Mouse (Mus musculus): Measurements from ENCODE around the gene Sav1.
A peak's percentile ranks its signal among the peaks of the same experiment; 100 is the strongest.

Sav1 gene

DNA sequence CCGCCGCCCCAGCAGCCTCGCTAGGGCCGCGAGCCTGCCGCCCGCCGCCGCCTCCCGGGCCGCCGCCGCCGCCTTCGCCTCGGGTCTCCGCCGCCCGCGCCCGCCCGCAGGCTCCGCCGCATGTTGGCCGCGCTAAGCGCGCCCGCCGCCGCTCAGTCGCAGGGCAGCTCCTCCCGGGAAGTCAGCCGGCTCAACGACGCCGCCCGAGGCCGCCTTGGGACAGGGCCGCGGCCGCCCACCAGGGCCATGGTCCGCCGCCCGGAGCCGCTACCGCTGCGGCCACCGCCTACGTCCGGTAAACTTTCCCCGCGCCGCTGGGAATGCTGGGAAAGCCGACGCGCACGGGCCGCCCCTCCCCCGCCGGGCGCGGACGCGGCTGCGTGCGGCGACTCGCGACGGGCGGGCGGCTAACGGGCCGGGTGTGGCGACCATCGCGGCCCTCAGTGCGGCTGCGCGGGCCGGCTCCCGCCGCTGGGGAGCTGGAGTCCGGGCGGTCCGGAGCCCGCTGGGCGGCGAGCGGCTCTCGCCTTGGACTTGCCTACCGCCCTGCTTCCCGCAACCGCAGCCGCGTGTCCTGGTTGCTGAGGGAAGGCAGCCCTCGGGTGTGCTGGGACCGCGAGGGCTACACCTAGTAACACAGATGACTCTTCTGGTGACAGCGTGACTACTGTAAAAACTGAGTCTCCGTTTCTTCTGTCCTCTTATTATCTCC lies at the start of gene Sav1:
Gene Sav1, minus strand, starts transcription at position 217 of the 712 bp plus-strand sequence.
- peak; percentile 50 to 61 for DNase-seq

DNA sequence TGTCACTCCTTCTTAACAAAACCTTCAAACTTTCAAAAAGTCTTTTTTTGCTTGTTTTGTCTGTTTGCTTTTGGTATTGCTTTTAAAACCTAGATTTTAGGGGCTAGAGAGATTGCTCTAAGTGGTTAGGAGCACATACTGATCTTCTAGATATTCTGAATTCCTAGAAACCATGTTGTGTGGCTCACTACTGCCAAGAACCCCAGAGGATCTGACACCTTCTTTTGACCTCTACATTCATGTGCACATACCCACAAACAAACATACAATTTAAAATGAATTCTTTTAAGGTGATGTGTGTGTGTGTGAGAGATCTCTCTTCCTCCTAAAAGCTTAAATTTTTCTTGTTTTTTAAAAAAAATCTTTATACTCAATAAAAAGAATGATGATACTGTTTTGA lies 39.4 kb upstream of the Sav1 start:
- DNase-seq: no peak

DNA sequence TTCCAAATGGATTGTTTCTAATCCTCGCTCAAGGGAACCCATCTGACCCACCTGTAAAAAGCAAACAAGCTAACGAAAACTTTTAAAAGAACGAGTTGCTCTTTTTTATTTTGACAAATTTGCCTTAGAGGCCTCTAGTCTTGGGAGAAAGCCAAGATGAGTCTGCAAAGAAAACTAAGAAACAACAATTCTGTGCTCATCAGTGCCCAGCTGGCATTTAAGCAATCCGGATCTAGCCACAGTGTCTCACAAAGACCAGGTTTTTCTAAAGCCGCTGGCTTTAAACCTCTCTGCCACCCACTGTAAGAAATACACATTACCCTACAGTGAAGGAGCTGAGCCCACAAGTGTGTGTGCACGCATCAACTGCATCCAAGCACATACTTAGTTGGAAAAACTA lies 38.6 kb upstream of the Sav1 start:
- DNase-seq: no peak

DNA sequence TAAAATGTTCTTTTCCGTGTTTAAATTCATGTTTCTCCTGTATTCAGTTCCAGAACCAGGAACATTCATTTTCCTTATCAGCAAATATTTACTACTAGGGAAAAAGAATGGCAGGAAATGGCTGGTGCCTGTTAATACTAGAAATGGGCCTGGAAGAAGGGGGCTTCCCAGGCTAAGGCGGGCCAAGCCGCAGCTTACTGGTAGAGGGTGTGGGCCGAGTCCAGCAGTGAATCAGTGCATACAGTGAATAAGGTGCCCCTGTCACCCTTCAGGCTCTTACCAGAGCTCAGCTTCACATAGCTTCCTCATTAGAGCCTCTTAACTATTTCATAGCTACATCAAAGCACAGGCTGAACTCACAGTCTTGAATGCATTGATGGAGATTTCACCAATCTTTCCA lies 36.8 kb upstream of the Sav1 start:
- no peak for DNase-seq

DNA sequence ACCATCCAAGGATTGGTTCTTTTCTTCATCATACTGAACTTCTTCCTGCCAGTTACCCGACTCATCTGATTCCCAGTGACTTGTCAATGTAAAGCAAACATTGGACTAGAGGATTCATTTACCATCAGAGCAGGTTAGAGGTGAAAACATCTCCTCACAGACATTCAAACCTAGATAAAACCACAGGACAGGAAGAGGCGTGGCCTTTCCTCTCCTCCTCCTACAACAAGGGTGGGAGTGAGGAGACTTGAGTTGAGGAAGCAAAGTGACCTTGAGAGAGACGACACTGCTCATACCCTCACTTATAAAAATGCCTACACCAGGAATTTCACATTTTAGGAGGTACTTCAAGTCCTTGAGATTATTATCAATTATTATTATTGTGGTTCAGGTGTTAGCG lies 31.4 kb upstream of the Sav1 start:
- DNase-seq: peak in 1 of 2 experiments; percentile 23

DNA sequence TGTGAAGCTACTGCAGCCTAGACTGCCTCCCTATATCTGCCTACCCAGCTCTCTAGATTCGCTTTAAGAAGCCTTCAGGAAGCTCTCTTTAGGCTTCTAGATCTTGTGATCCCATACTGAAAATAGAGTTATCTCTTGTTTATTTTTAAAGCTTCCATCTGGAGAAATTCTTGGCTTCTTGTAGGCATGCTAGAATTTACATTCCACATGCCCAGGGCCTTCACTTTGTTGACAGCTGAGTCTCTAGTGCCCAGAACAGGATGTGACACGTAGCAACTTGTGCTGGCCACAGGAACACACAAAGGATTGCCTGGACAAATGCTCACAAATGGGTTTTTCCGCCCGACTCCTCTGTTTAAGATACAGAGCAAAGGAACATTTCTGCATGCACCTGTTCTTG lies 29.1 kb upstream of the Sav1 start:
- no peak for DNase-seq

DNA sequence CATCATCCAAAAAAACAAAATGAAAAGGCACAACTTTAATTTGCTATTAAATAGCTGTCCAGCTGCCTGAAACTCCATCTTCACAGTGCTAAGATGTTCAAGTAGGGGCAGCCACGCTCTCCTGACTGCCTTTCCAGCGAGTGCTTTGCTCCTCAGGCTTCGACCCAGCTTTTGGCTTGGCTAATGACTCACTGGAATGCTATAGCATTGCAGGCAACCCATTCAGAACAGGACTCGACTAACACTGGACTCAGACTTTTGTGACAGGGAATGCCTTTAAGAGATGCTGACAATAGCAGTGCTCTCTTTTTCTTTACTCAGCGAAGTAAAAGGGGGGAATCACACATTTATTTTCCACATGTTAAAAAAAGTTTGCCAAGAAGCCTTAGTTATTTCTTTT lies 24.9 kb upstream of the Sav1 start:
- no peak for DNase-seq

DNA sequence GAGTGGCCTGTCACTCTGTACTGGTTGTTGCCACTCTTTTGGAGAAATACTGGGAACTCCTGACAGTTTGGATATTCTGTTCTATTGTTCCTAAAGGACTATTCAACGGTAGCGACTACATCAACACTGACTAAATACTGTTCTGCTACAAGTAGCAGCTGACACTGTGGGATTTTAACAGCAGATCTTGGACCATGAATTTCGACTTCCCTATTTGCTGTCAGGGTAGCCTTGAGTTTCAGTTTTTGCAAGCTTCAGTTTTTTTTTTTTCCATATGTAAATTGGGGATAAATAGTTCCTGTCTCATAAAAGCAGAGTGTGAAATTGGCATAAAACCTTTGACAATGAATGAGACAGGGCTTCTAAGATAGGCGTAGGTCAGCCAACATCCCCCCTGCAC lies 23.6 kb upstream of the Sav1 start:
- DNase-seq: no peak

DNA sequence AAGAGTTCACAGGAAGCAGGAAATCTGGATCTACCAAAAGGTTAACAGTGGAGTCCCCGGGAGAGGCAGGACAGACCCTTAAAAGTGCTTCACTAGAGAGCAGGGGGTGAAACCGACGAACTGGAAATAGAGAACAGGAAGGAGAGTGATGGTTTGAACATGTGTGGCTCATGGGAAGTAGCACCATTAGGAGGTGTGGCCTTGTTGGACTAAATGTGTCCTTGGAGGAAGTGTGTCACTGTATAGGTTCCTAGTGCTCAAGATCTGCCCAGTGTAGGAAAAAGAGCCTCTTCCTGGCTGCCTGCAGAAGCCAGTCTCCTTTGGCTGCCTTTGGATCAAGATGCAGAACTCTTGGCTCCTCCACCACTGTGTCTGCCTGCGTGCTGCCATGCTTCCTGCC lies 18.3 kb upstream of the Sav1 start:
- no peak for DNase-seq

DNA sequence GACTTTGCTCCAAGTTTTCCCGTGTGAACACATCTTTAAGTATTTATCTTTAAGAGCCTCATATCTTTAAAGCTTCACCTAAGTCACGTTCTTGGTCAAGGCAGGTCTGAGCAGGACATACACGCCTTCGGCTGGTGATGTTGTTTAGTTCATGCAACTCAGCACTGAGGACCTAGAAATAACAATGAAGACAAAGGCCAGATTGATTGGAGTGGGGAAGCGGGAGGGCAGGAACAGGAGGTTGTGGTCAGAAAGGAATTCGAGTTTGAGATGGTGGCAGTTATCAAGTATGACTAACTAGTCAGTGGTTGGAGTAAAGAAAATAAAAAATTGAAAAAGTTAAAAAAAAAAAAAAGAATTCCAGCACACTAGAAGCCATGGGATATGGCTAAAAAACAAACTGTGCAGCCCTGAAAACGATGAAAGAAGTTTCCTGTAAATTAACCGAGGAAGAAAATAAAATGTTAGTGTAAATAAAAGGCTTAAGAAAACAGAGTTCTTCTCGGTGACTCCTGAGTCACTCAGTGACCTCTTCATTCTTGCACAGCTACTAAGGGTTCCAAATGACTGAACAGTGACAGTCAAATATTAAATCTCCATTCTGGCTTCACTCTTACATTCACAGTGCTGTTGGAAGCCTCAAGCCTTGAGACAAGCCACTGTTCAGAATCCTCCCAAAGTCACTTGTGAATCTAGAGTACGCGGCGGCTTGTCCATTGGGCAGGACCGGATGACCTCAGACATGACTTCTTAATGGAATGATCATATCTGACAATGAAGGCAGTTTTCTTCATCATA lies 11.6 kb upstream of the Sav1 start:
- DNase-seq: no peak

DNA sequence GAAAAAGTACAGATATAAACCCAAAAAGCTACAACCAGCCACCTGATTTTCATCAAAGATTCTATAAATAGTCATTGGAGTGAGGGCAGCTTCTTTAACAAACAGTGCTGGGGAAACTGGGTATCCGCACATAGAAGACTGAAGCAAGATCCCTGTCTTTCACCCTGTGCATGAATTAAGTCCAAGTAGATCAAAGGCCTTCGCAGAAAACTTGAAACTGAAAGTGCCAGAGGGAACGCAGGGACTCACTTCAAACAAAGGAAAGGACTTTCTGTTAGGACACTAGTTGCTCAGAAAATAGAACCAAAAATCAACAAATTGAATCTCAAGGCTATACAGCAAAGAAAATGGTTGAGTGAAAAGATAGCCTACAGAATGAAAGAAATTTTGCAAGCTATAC lies 8.6 kb upstream of the Sav1 start:
- no peak for DNase-seq

DNA sequence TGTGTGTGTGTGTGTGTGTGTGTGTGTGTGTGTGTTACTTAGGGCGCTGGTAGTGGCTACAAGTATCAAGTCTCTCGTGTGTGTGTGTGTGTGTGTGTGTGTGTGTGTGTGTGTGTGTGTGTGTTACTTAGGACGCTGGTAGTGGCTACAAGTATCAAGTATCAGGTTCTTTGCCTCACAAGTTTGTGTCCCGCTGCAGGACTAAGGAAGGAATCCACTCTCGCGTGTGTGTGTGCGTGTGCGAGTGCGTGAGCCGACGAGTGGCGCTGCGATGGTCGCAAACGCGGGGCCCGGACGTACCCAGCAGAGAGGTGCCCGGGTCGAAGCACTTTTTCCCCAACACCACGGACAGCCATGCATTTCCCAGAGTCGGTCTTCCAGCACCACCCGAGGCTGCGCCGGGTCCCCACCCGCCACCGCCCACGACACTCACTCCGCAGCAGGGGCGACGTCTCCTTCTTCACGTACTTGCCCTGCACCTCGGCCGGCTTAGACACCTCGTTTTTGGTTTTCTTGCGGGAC lies 500 bp downstream of the Sav1 start:
- peak; percentile 11 to 22 for DNase-seq

DNA sequence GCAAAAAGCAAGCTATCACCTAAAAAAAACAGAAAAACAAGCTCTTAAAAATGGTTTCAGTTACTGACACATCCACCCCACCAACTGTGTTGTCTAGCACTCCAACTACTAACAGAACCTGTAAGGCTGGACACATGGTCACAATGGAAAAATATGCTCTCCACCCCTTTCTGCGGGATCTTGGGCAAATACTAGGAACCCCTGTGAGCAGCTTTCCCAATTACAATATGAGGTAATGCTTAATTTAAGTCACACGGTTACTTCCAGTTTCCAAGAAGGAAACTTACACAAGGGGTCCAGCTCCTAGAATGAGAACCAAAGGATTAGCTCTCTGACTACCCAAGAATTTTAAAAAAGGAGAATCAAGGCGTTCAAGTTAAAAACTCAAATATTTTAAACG lies 1.3 kb downstream of the Sav1 start:
- no peak for DNase-seq

DNA sequence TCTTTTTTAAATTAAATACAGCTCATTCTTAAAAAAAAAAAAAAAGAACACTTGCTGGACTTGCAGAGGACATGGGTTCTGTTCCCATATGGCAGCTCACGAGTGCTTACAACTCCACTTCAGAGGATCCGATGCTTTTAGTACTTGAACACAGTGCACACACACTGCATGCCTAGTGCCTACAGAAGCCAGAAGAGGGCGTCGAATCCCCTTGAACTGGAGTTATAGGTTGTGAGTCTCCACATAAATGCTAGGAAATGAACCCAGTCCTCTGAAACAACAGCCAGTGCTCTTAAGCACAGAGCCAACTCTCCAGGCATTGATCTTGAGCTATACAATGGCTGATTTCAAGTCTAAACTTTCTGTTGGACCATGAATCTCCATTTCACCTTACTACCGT lies 3.9 kb downstream of the Sav1 start:
- DNase-seq: no peak

DNA sequence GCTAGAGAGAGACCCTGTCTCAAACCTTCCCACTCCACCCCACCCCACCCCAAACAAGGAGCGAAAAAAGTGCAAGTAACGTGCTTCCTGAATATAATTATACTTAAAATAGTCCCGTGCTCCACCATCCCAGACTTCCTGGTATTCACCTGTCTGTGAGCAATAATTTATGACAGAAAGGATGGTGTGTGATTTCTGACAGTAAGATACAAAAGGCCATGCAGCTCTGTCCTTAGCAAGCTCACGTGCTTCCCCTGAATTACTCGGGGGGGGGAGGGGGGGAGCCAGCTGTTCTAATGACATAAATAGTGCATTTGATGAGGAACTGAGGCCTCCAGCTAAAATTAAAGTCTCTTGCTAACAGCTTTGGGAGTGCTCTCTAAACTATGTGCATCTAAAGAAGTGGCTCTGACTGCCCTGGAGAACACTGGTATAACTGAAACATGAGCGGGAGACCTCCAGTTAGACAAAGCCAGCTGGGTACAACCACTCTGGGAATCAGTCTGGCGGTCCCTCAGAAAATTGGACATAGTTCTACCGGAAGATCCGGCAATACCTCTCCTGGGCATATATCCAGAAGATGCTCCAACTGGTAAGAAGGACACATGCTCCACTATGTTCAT lies 9.3 kb downstream of the Sav1 start:
- no peak for DNase-seq

DNA sequence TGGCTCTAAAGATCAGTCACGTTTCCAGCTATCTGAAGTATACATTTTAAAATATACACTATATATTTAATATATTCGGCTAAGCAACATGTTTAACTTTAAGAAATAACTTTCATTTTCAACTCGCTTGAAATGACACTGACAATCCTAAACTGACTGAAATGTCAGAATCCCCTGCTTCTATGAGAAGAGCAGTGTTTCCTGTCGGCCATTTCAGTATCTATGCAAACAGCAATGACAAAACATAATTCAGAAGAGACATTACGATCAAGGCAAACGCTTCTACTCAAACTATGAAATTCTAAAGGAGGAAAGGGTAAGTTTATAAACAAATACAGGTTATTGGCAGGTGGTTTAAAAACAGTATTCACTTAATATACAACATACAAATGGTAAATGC lies 10.1 kb downstream of the Sav1 start:
- no peak for DNase-seq

DNA sequence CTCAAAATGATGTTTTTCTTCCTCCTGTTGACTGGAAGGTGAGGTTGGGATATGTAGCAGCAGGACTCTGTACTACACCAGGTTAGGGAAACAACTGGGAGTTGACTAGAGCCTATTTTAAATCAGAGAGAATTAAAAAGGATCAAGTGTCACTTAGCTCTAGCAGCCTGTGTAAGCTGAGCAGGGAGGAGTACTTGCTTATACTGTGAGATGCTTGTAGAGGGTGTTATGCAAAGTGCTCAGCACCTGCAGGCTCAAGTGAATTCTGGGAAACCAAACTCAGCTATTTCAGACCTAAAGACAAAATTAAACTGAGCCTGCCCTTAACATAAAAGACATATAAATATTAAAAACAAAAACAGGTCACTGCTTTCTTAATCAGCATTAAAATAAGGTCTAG lies 13.1 kb downstream of the Sav1 start:
- DNase-seq: no peak

DNA sequence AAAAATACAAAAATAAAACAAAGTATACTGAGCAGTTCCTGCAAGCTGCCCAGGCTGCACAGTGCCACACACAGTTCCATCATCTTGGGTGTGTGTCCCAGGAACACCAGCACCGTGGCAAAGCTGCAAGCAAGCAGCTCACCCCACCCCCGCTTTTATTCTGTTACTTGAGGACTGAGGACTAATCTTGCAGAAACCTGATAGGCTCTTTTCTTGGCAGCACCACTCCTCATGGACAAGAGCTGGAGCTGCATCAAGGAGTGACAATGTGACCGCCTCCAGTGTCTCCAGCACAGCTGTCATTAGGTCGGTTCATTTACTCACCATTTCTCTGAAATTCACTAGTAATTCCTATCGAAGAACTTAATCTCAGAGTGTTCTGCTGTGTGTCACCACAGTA lies 18.6 kb downstream of the Sav1 start:
- DNase-seq: no peak

DNA sequence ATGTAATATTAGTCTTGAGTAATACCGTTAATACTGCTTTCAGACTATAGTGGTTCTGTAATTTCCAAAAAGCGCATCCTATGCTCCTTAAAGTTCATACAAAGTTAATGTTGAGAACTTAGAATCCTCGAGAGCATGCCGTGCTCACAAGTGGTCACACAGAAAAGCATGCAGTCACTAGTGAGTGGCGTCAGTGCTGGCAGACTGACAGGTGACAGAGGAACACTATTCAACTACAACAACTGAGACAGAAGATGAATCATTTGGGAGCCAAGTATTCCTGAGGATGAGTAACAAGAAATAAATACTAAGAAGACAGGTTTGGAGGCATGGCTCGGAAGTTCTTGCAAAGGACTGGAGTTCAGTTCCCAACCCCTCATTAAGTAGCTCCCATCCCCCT lies 19.7 kb downstream of the Sav1 start:
- DNase-seq: no peak

DNA sequence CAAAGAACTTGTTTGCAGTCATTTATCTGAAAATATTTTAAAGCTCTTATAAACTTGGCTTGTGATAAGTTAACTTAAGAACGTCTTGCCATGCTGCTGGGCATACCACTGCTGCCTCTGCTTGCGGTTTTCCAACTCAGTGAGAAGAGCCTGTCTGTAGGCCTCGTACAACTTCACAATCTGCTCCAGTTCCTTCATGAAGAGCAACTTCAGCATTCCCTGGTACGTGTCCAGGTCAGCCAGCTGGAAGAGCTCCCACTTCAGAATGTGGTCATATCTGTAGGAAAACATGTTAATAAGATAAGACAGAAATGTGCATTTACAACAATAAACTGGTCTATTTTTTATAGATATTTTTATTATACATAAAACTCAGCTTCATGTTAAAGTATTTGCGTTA lies 20.7 kb downstream of the Sav1 start:
- DNase-seq: no peak

DNA sequence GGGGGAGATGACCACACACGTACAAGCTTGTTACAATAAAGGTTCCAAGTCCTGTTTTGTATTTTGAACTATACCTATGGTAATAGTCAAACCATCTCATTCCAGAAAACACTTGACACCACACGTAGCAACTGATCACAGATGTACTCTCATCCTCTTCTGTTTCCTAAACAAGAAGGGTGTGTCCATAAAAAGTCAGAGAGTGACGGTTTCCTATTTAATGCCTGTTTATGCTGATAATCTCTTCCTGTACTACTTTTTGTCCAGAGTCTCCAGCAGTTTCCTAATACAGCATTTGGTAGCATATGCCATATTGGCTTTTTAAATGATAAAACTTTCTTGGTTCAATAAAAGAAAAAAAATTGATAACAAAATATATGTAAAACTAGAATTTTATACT lies 21.2 kb downstream of the Sav1 start:
- no peak for DNase-seq

DNA sequence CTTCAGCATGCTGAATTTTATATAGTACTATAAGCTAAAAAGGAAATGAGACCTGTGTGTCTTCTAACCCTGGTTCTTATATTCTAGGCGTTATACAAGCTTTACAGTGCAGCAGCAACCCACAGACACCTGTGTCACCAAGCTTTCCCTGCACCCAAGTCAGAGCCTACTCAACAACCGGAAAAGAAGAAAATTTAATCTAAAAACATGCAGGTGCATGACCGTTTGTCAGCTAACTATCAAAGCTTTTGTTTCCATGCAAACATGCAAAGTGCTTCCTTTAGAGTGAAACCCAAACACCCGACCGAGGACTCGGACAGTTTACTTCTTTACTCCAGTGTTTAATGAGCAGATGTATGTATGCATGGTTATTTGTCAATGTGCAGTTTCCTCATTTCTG lies 23.7 kb downstream of the Sav1 start:
- peak in 1 of 2 experiments; percentile 17 for DNase-seq

DNA sequence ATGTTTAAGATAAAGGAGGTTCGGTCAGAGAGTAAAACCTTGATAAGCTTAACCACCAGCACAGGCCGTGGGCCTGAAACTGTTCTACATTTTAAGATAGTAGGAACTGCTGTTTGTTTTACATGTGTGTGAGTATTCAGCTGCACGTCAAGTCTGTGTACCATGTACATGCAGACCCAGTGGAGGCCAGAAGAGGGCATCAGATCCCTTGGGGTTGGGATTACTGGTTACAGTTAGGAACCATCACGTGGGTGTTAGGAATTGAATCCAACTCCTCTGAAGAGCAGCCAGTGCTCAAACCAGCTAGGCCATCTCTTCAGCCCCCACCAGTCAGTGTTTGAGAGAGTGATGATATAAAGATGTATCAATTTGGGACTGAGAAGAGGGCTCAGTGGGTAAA lies 24.3 kb downstream of the Sav1 start:
- peak; percentile 36 to 58 for DNase-seq

DNA sequence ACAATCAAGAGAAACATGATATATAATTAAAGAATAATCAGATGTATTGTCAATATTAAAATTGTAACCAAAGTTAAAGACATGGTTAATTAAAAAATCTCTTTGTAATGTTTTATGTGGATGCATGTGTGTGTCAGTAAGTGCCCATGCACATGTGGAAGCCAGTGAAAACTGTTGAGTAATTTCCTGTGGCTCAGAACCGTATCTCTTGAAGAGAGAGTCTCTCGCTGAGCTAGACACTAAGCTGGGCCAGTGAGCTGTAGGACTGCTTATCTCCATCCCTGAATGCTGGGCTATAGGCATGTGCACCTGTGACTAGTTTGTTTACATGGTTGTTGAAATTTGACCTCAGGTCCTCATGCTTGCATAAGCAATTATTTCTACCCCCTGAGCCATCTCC lies 29.4 kb downstream of the Sav1 start:
- no peak for DNase-seq

All from thymus, adult 18-20 months (tissue).